Mouse (Mus musculus) midbrain, postnatal 0 days (tissue): ENCODE measurements at regions not wholly inside any gene's neighbourhood (a gene's known extent, or its start where the extent isn't known, plus 50 kb on each side); places are given as distances from the start of the nearest gene placed in this dataset.

Source experiments
- ATAC-seq: fragments of 200-750 bp; cut with Nextera tagmentation; 2 replicates; pipeline ENCODE4 v1.8.0; 2017; ENCODE audit warnings: moderate number of reproducible peaks, mild to moderate bottlenecking, moderate TSS enrichment, moderate library complexity; ENCODE audit not compliant: low FRiP score
- DNase-seq: peaks from one replicate; pipeline ENCODE4 v3.0.0-alpha.2; 2015; ENCODE audit warnings: low spot score
- H3K27ac ChIP-seq: fragments of 300-500 bp; sonication (generic); 2 replicates; pipeline ENCODE4 v1.5.1; 2014; ENCODE audit warnings: low read depth, mild to moderate bottlenecking, low read length, mixed read lengths
- H3K27me3 ChIP-seq: fragments of 300-500 bp; sonication (generic); 2 replicates; pipeline ENCODE4 v1.6.1; 2014; ENCODE audit warnings: low read length, control low read depth, mixed read lengths; ENCODE audit not compliant: insufficient read depth
- H3K36me3 ChIP-seq: fragments of 300-500 bp; sonication (generic); 2 replicates; pipeline ENCODE4 v1.6.1; 2014; ENCODE audit warnings: low read length, control low read depth, mixed read lengths; ENCODE audit not compliant: insufficient read depth
- H3K4me1 ChIP-seq: fragments of 300-500 bp; sonication (generic); 2 replicates; pipeline ENCODE4 v1.6.1; 2014; ENCODE audit warnings: mild to moderate bottlenecking, control low read depth, antibody characterized with exemption, low read length, mixed read lengths; ENCODE audit not compliant: insufficient read depth
- H3K4me2 ChIP-seq: fragments of 300-500 bp; sonication (generic); 2 replicates; pipeline ENCODE4 v1.6.1; 2014; ENCODE audit warnings: low read depth, mild to moderate bottlenecking, low read length, mixed read lengths; ENCODE audit not compliant: poor library complexity, severe bottlenecking
- H3K4me3 ChIP-seq: fragments of 300-500 bp; sonication (generic); 2 replicates; pipeline ENCODE4 v1.5.1; 2014; ENCODE audit warnings: low read depth, mild to moderate bottlenecking, low read length, moderate library complexity
- H3K9ac ChIP-seq: fragments of 300-500 bp; sonication (generic); replicated peaks from 2 replicates; pipeline ENCODE4 v1.6.1; 2014; ENCODE audit warnings: mild to moderate bottlenecking, low read length, moderate library complexity, mixed read lengths; ENCODE audit not compliant: poor library complexity, severe bottlenecking
- H3K9me3 ChIP-seq: fragments of 300-500 bp; sonication (generic); 2 replicates; pipeline ENCODE4 v1.6.1; 2016; ENCODE audit warnings: low read length, control low read depth
- CTCF ChIP-seq: IDR thresholded peaks from 2 replicates; pipeline ENCODE4 v1.5.1; 2016; ENCODE audit warnings: antibody characterized with exemption, mild to moderate bottlenecking
- whole genome bisulfite sequencing: fragments of 180-500 bp; shearing (Covaris S2); extraction: QIAGEN DNeasy Blood & Tissue Kit; methylation state at CpG from one replicate; pipeline ENCODE4 v1.1.7; 2014; 5-methylcytosine and 5-hydroxymethylcytosine counted together

DNA sequence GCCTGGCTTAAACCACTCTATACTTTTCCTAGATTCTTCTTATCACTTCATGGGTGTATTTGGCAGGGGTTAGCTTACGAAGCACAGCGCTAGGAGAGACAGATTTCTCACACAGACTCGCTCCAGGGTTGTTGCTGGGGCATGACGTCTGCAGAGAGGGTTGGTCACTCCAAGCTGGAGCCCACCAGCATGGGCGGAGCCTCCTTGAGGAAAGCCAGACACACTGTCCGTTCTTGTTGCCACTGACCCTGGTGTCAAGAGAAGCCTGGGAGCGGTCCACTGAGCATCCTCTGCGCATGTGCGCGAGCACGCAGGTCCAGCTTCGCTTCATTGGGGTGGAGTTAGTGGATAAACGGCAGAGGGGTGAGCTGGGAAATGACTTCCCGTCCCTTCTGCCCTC is 159.8 kb downstream of the Kit start:
- H3K4me1 ChIP-seq: no peaks in the 10 kb centered on the region
- no peak overlapping the region for H3K4me3 ChIP-seq
- no peak for TF ChIP-seq CTCF
- H3K36me3 ChIP-seq: no peaks in the 10 kb centered on the region
- H3K27me3 ChIP-seq: no peaks in the 10 kb centered on the region
- H3K9me3 ChIP-seq: no peaks in the 10 kb centered on the region
- no peak for DNase-seq
- no peak overlapping the region for H3K4me2 ChIP-seq
- WGBS: 95% methylated on average over 14 of the region's 14 CpGs
- no peak for ATAC-seq
- H3K27ac ChIP-seq: no peak overlapping the region
- H3K9ac ChIP-seq: no peak overlapping the region

DNA sequence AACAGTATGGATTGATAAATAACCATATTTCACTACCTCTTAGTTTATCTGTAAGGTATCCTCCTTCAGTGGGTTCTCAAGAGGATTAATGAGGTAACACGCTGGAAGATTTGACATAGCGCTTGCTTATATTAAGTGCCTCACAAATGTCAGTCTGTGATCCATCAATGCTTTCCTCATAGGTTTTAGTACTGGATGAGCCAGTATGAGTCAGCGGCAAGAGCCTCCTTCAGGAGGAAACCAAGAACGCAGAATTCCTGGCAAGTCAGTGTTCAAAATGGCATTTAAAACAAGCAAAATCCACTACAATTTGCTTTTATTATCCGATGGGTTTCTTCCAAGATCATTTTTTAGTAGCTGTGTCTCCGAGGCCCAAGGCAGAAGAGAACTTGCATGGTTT is 159.3 kb downstream of the Kit start:
- no peak overlapping the region for H3K4me3 ChIP-seq
- no peak overlapping the region for H3K4me2 ChIP-seq
- H3K27ac ChIP-seq: no peak overlapping the region
- no peak for TF ChIP-seq CTCF
- no peaks in the 10 kb centered on the region for H3K27me3 ChIP-seq
- WGBS: 95% methylated on average over 6 of the region's 6 CpGs
- no peak overlapping the region for H3K9ac ChIP-seq
- H3K4me1 ChIP-seq: no peaks in the 10 kb centered on the region
- no peak for DNase-seq
- no peak for ATAC-seq
- H3K9me3 ChIP-seq: no peaks in the 10 kb centered on the region
- H3K36me3 ChIP-seq: no peaks in the 10 kb centered on the region

DNA sequence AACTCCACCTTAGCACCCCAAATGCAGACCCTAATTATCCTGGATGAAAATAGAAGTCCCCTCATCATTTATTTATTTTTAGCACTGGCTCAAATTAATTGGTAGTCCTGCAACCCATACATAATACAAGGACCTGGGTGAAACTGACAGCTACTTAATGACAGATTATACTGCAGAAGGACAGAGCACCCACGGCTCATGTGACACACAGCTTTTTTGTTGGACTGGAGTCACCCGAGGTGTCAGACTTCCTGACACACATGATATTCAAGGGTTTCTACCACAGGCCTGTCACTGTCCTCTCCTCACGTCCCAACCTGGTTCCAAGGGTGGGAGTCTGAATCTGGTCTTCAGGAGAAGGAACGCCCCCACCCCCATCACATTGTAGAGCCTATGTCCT is 156.5 kb downstream of the Kit start:
- Histone ChIP-seq H3K9ac (no peak overlapping the region), H3K27me3 (no peaks in the 10 kb centered on the region), H3K36me3 (no peaks in the 10 kb centered on the region), H3K4me2 (no peak overlapping the region), H3K27ac (no peak overlapping the region), H3K4me3 (no peak overlapping the region), H3K4me1 (no peaks in the 10 kb centered on the region), H3K9me3 (no peaks in the 10 kb centered on the region)
- no peak for DNase-seq
- TF ChIP-seq CTCF: no peak
- ATAC-seq: no peak
- WGBS: 77% methylated on average over 4 of the region's 4 CpGs

DNA sequence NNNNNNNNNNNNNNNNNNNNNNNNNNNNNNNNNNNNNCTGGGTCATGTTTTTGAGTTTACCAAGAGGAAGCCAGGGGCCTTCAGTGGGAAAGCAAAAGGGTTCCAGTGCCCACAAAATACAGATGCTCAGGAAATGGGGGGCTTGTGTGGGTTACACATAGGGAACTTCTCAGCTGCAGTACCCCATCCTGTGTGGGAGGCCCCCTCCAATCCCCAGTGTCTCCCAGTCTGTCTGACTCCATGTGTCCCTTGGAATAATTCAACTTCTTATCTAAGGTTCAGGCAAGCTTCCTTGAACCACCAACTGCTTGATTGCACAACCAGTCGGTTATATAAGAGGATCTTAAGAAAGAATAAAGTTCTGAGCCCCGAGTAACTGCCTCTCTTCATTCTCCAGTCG is 156.0 kb downstream of the Kit start:
- Histone ChIP-seq H3K4me2 (no peak overlapping the region), H3K27me3 (no peaks in the 10 kb centered on the region), H3K9me3 (no peaks in the 10 kb centered on the region), H3K27ac (no peak overlapping the region), H3K36me3 (no peaks in the 10 kb centered on the region), H3K9ac (no peak overlapping the region), H3K4me1 (no peaks in the 10 kb centered on the region), H3K4me3 (no peak overlapping the region)
- WGBS: 74% methylated on average over 3 of the region's 3 CpGs
- DNase-seq: no peak
- TF ChIP-seq CTCF: no peak
- ATAC-seq: no peak

DNA sequence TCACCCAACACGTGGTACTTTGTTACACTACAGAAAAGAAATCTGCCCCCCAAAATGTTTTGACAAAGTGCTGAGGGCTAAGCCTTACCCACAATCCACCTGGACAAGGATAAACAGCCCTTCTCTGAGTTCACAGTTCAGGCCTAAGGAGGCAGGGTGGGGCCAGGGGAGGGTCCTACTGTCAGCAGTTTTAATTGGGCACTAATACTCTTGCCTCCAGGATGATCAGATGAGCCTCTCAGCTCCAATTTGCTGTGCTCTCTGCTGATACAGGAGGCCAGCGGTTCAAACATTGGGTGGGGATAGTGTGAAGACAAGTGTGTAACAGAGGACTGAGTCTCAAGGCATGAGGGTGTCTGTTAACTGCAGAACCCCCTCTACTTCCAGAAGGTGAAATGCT is 146.6 kb downstream of the Kit start:
- no peak for TF ChIP-seq CTCF
- Histone ChIP-seq H3K36me3 (no peaks in the 10 kb centered on the region), H3K9ac (no peak overlapping the region), H3K27ac (no peak overlapping the region), H3K4me1 (no peaks in the 10 kb centered on the region), H3K9me3 (no peaks in the 10 kb centered on the region), H3K4me3 (no peak overlapping the region), H3K4me2 (no peak overlapping the region), H3K27me3 (no peaks in the 10 kb centered on the region)
- DNase-seq (no peak), ATAC-seq (no peak)
- WGBS: 75% methylated on average over 2 of the region's 2 CpGs

DNA sequence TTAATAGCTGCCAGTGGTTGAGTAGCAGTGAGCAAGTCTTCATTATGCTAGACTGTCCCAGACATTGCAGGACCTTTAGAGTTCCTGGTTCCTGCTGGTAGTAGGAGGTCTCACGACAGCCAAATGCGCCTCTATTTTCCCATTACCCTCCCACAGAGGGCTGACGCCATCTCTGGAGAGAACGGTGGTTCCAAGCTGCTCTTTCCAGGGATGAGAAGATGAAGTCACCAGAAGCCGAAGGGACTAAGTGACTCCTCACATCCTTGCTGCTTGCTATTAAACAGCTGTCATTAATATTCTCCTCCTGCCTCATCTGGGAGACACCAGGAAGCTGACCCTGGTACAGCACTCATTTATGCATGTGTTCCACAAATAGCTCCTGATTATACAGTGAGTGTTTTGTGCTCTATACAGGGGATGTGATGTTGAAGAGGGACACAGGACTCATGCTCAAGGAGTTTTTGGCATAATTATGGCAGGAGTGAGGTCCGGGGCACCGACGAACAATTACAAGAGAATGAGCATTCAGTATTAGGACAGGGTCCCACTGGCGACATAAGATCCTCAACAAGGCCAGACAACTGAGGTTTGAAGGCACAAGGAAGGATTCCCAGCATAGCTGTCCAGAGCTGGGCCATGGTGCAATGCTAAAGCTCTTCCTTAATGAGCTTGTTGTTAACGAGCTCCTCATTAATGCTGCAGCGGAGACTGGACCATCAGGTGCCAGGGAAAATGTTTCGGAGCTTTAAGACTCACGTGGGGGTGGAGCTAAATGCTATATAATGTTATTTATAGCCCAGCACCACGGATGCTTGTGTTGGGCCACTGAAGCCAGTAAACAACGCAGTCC is 145.6 kb downstream of the Kit start:
- Histone ChIP-seq H3K36me3 (no peaks in the 10 kb centered on the region), H3K9me3 (no peaks in the 10 kb centered on the region), H3K27me3 (no peaks in the 10 kb centered on the region), H3K9ac (no peak overlapping the region), H3K27ac (no peak overlapping the region), H3K4me1 (no peaks in the 10 kb centered on the region), H3K4me2 (no peak overlapping the region), H3K4me3 (no peak overlapping the region)
- 71% methylated on average over 15 of the region's 15 CpGs for WGBS
- 0 out of 2 replicates have a peak, but pooled peaks have one; percentile 27 for ATAC-seq
- no peak for DNase-seq
- no peak for TF ChIP-seq CTCF
